Mouse (Mus musculus) myocyte (in vitro differentiated cells): ENCODE data around the gene Gm47996.

Experiments
- CEBPB ChIP-seq: IDR thresholded peaks from 2 replicates; pipeline ENCODE4 v1.6.1; 2011; ENCODE audit warnings: mild to moderate bottlenecking, moderate library complexity; ENCODE audit not compliant: poor library complexity, insufficient read depth, severe bottlenecking
- MAX ChIP-seq: IDR thresholded peaks from one replicate; pipeline ENCODE4 v1.6.1; 2011; ENCODE audit warnings: low read depth, mild to moderate bottlenecking, control low read depth
- POLR2A ChIP-seq: IDR thresholded peaks from one replicate; pipeline ENCODE4 v1.6.1; 2011; ENCODE audit warnings: low read depth, mild to moderate bottlenecking, control low read depth, moderate library complexity; ENCODE audit not compliant: insufficient read length
- USF1 ChIP-seq: IDR thresholded peaks from one replicate; pipeline ENCODE4 v1.6.1; 2011; ENCODE audit warnings: low read depth, mild to moderate bottlenecking, control low read depth, moderate library complexity

GRCm38 (mm10) chr1:151167297-151168047 lies 42.5 kb upstream of the Gm47996 start:
- no peak for TF ChIP-seq MAX
- no peak for TF ChIP-seq CEBPB
- no peak for TF ChIP-seq USF1
- TF ChIP-seq POLR2A, result no peak
